Mouse (Mus musculus) limb, embryonic 11.5 days (tissue): ENCODE results near the gene Gja3. TPM values are rescaled to one million over a fixed set of nuclear protein-coding genes. Genes with fewer than 3 reads are reported as not detected.
"Not testable (repeated sequence)": the region's sequence is repeated elsewhere in the genome, so short reads cannot be mapped to it uniquely, and the experiment has no call there.

Experiments
- ATAC-seq: fragments of 200-750 bp; cut with Nextera tagmentation; 2 replicates; pipeline ENCODE4 v1.8.0; 2017; ENCODE audit warnings: low read depth; ENCODE audit not compliant: insufficient number of reproducible peaks, low FRiP score, low TSS enrichment
- DNase-seq: peaks from one replicate; pipeline ENCODE4 v3.0.0-alpha.2; 2015; ENCODE audit warnings: low spot score
- H3K27ac ChIP-seq: fragments of 300-500 bp; sonication (generic); replicated peaks from 2 replicates; pipeline ENCODE4 v1.5.1; 2014; ENCODE audit warnings: low read depth, mild to moderate bottlenecking, low read length
- H3K27me3 ChIP-seq: fragments of 300-500 bp; sonication (generic); 2 replicates; pipeline ENCODE4 v1.6.1; 2014; ENCODE audit warnings: mild to moderate bottlenecking, low read length, mixed read lengths; ENCODE audit not compliant: control insufficient read depth, insufficient read depth
- H3K36me3 ChIP-seq: fragments of 300-500 bp; sonication (generic); 2 replicates; pipeline ENCODE4 v1.6.1; 2014; ENCODE audit warnings: mild to moderate bottlenecking, low read length, moderate library complexity, mixed read lengths; ENCODE audit not compliant: control insufficient read depth, insufficient read depth
- H3K4me1 ChIP-seq: fragments of 300-500 bp; sonication (generic); 2 replicates; pipeline ENCODE4 v1.6.1; 2014; ENCODE audit warnings: low read length, mixed read lengths; ENCODE audit not compliant: control insufficient read depth, insufficient read depth
- H3K4me2 ChIP-seq: fragments of 300-500 bp; sonication (generic); 2 replicates; pipeline ENCODE4 v1.6.1; 2014; ENCODE audit warnings: low read depth, mild to moderate bottlenecking, moderate library complexity; ENCODE audit not compliant: severe bottlenecking
- H3K4me3 ChIP-seq: fragments of 300-500 bp; sonication (generic); 2 replicates; pipeline ENCODE4 v1.5.1; 2014; ENCODE audit warnings: low read depth, low read length
- H3K9ac ChIP-seq: fragments of 300-500 bp; sonication (generic); 2 replicates; pipeline ENCODE4 v1.6.1; 2014; ENCODE audit warnings: mild to moderate bottlenecking, low read length
- H3K9me3 ChIP-seq: fragments of 300-500 bp; sonication (generic); 2 replicates; pipeline ENCODE4 v1.6.1; 2016; ENCODE audit warnings: low read length; ENCODE audit not compliant: control insufficient read depth
- WGBS: fragments of 180-500 bp; shearing (Covaris S2); extraction: QIAGEN DNeasy Blood & Tissue Kit; methylation state at CpG from one replicate; pipeline ENCODE4 v1.1.7; 2014; 5-methylcytosine and 5-hydroxymethylcytosine counted together
- polyA plus RNA-seq: library from polyadenylated mRNA; unstranded; fragments of >200 nt; fragmentation: Nextera tagmentation; extraction: Ambion mirVana; gene quantifications from 2 replicates; pipeline ENCODE4 v1.2.1, GENCODE M21; 2014

Gene Gja3
- polyA plus RNA-seq, 1 experiment from 2014 or later, result 18.8 TPM

GRCm38 (mm10) chr14:57016806-57017205 is 41.1 kb downstream of the Gja3 start:
- H3K4me2 ChIP-seq, H3K9ac ChIP-seq, H3K4me1 ChIP-seq, ATAC-seq, DNase-seq, H3K4me3 ChIP-seq, H3K9me3 ChIP-seq, H3K27ac ChIP-seq, H3K36me3 ChIP-seq, H3K27me3 ChIP-seq: not testable (repeated sequence)

GRCm38 (mm10) chr14:56988621-56989020 is 69.3 kb downstream of the Gja3 start:
- Histone ChIP-seq H3K36me3 (no peaks in the 10 kb centered on the region), H3K9ac (no peak overlapping the region), H3K27me3 (no peaks in the 10 kb centered on the region), H3K4me3 (no peak overlapping the region), H3K9me3 (no peaks in the 10 kb centered on the region), H3K4me1 (no peaks in the 10 kb centered on the region), H3K4me2 (no peak overlapping the region), H3K27ac (no peak overlapping the region)
- WGBS, result 66% methylated on average over 4 of the region's 4 CpGs
- no peak for DNase-seq
- ATAC-seq, result no peak

Other genes with a start within 250 kb of the Gja3 start
- 23.9 and 26.6 TPM in 2 replicates for gene Zmym5, start 246.4 kb downstream of the Gja3 start, polyA plus RNA-seq
- gene Zmym2, start 171.4 kb downstream of the Gja3 start, polyA plus RNA-seq, result 60.1 and 67.0 TPM in 2 replicates
- 48.0 and 53.9 TPM in 2 replicates for gene Gjb2, start 46.6 kb upstream of the Gja3 start, polyA plus RNA-seq
- not detected in 2 replicates for gene Gm4491, start 57.8 kb upstream of the Gja3 start, polyA plus RNA-seq
- 9.9 and 11.0 TPM in 2 replicates for gene Gjb6, start 75.5 kb upstream of the Gja3 start, polyA plus RNA-seq